Mouse (Mus musculus) lung, embryonic 14.5 days (tissue): ENCODE measurements around the gene Vwa5b1. TPM values are rescaled to one million over a fixed set of nuclear protein-coding genes. Genes with fewer than 3 reads are reported as not detected.
A peak's percentile ranks its signal among the peaks of the same experiment; 100 is the strongest.

Experiments used
- ATAC-seq: fragments of 200-750 bp; cut with Nextera tagmentation; 2 replicates; pipeline ENCODE4 v1.8.0; 2017; ENCODE audit warnings: mild to moderate bottlenecking, moderate TSS enrichment, moderate library complexity; ENCODE audit not compliant: insufficient read depth
- DNase-seq: peaks from one replicate; pipeline ENCODE4 v3.0.0-alpha.2; 2015
- H3K27ac ChIP-seq: fragments of 300-500 bp; sonication (generic); 2 replicates; pipeline ENCODE4 v1.5.1; 2014; ENCODE audit warnings: low read depth, mild to moderate bottlenecking, moderate library complexity
- H3K27me3 ChIP-seq: fragments of 300-500 bp; sonication (generic); 2 replicates; pipeline ENCODE4 v1.6.1; 2014; ENCODE audit warnings: low read length, control low read depth; ENCODE audit not compliant: insufficient read depth
- H3K36me3 ChIP-seq: fragments of 300-500 bp; sonication (generic); 2 replicates; pipeline ENCODE4 v1.6.1; 2014; ENCODE audit warnings: control low read depth; ENCODE audit not compliant: insufficient read depth
- H3K4me1 ChIP-seq: fragments of 300-500 bp; sonication (generic); 2 replicates; pipeline ENCODE4 v1.6.1; 2014; ENCODE audit warnings: antibody characterized with exemption, control low read depth; ENCODE audit not compliant: insufficient read depth
- H3K4me2 ChIP-seq: fragments of 300-500 bp; sonication (generic); 2 replicates; pipeline ENCODE4 v1.6.1; 2014; ENCODE audit warnings: mild to moderate bottlenecking
- H3K4me3 ChIP-seq: fragments of 300-500 bp; sonication (generic); 2 replicates; pipeline ENCODE4 v1.5.1; 2014; ENCODE audit warnings: low read depth, low read length
- H3K9ac ChIP-seq: fragments of 300-500 bp; sonication (generic); 2 replicates; pipeline ENCODE4 v1.6.1; 2014
- H3K9me3 ChIP-seq: fragments of 300-500 bp; sonication (generic); 2 replicates; pipeline ENCODE4 v1.6.1; 2016; ENCODE audit warnings: low read depth, low read length, control low read depth
- CTCF ChIP-seq: IDR thresholded peaks from 2 replicates; pipeline ENCODE4 v1.5.1; 2016; ENCODE audit warnings: antibody characterized with exemption, low read depth
- WGBS: fragments of 180-500 bp; shearing (Covaris S2); extraction: QIAGEN DNeasy Blood & Tissue Kit; methylation state at CpG from one replicate; pipeline ENCODE4 v1.1.7; 2014; 5-methylcytosine and 5-hydroxymethylcytosine counted together
- polyA plus RNA-seq: library from polyadenylated mRNA; unstranded; fragments of >200 nt; fragmentation: Nextera tagmentation; extraction: Ambion mirVana; gene quantifications from 2 replicates; pipeline ENCODE4 v1.2.1, GENCODE M21; 2014

The Vwa5b1 gene
- polyA plus RNA-seq, 1 experiment from 2014 or later = 0.11 TPM

- peak overlapping the region; percentile 16 for H3K4me3 ChIP-seq
- H3K27ac ChIP-seq = no peak overlapping the region
- DNase-seq = peak; percentile 19
- H3K27me3 ChIP-seq = peaks cover 29% of the 10 kb centered on the region
- H3K9me3 ChIP-seq = no peaks in the 10 kb centered on the region
- WGBS = 4% methylated on average over 14 of the region's 14 CpGs
- no peak for TF ChIP-seq CTCF
- H3K9ac ChIP-seq = no peak overlapping the region
- ATAC-seq = no peak
- no peaks in the 10 kb centered on the region for H3K36me3 ChIP-seq
- peak overlapping the region; percentile 49; the same call in 1 of the 2 replicates for H3K4me2 ChIP-seq
- H3K4me1 ChIP-seq = peaks cover 4% of the 10 kb centered on the region; the same call in 1 of the 2 replicates
These were observed 80.8 kb downstream of the Vwa5b1 start for GRCm38 (mm10) chr4:138554934-138555333.

- no peak overlapping the region for H3K27ac ChIP-seq
- no peak overlapping the region for H3K4me3 ChIP-seq
- DNase-seq (no peak), ATAC-seq (no peak)
- no peak overlapping the region for H3K9ac ChIP-seq
- TF ChIP-seq CTCF = no peak
- no peak overlapping the region for H3K4me2 ChIP-seq
- H3K4me1 ChIP-seq = peaks cover 4% of the 10 kb centered on the region; the same call in 1 of the 2 replicates
- WGBS = 2% methylated on average over 3 of the region's 3 CpGs
- H3K36me3 ChIP-seq = no peaks in the 10 kb centered on the region
- H3K9me3 ChIP-seq = no peaks in the 10 kb centered on the region
- H3K27me3 ChIP-seq = peaks cover 29% of the 10 kb centered on the region
These were observed 81.4 kb downstream of the Vwa5b1 start for GRCm38 (mm10) chr4:138554302-138554701.

GRCm38 (mm10) chr4:138553516-138553933 is 82.2 kb downstream of the Vwa5b1 start:
- ATAC-seq (no peak), DNase-seq (no peak)
- H3K4me3 ChIP-seq = no peak overlapping the region
- H3K4me2 ChIP-seq = no peak overlapping the region
- TF ChIP-seq CTCF = no peak
- H3K9ac ChIP-seq = no peak overlapping the region
- no peak overlapping the region for H3K27ac ChIP-seq
- WGBS = 69% methylated on average over 8 of the region's 8 CpGs
- no peaks in the 10 kb centered on the region for H3K36me3 ChIP-seq
- H3K4me1 ChIP-seq = peaks cover 4% of the 10 kb centered on the region; the same call in 1 of the 2 replicates
- H3K27me3 ChIP-seq = peaks cover 29% of the 10 kb centered on the region
- no peaks in the 10 kb centered on the region for H3K9me3 ChIP-seq

- Histone ChIP-seq H3K9me3 (no peaks in the 10 kb centered on the region), H3K4me3 (no peak overlapping the region), H3K27me3 (peaks cover 29% of the 10 kb centered on the region), H3K4me1 (peaks cover 4% of the 10 kb centered on the region; the same call in 1 of the 2 replicates), H3K27ac (no peak overlapping the region), H3K36me3 (no peaks in the 10 kb centered on the region), H3K9ac (no peak overlapping the region), H3K4me2 (no peak overlapping the region)
- no peak for TF ChIP-seq CTCF
- no peak for DNase-seq
- ATAC-seq = no peak
- WGBS = 50% methylated on average over 1 of the region's 1 CpGs
These were observed 82.6 kb downstream of the Vwa5b1 start for GRCm38 (mm10) chr4:138553116-138553515.

- no peak for DNase-seq
- Histone ChIP-seq H3K36me3 (no peaks in the 10 kb centered on the region), H3K4me2 (no peak overlapping the region), H3K9ac (no peak overlapping the region), H3K4me3 (no peak overlapping the region), H3K4me1 (peaks cover 4% of the 10 kb centered on the region; the same call in 1 of the 2 replicates), H3K27me3 (peaks cover 29% of the 10 kb centered on the region), H3K27ac (no peak overlapping the region), H3K9me3 (no peaks in the 10 kb centered on the region)
- WGBS = 73% methylated on average over 5 of the region's 5 CpGs
- no peak for ATAC-seq
- no peak for TF ChIP-seq CTCF
These were observed 84.1 kb downstream of the Vwa5b1 start for GRCm38 (mm10) chr4:138551601-138552000.

- DNase-seq (peak; percentile 66), ATAC-seq (no peak)
- H3K27me3 ChIP-seq = peaks cover 18% of the 10 kb centered on the region
These were observed 85.1 kb downstream of the Vwa5b1 start for GRCm38 (mm10) chr4:138550557-138550956.

GRCm38 (mm10) chr4:138548960-138549359 is 86.7 kb downstream of the Vwa5b1 start:
- peaks cover 4% of the 10 kb centered on the region; the same call in 1 of the 2 replicates for H3K27me3 ChIP-seq
- no peaks in the 10 kb centered on the region; the same call in 1 of the 2 replicates for H3K4me1 ChIP-seq
- H3K9me3 ChIP-seq = no peaks in the 10 kb centered on the region
- no peaks in the 10 kb centered on the region for H3K36me3 ChIP-seq
- no peak for TF ChIP-seq CTCF
- DNase-seq = no peak
- H3K9ac ChIP-seq = no peak overlapping the region
- WGBS = 73% methylated on average over 4 of the region's 4 CpGs
- no peak overlapping the region for H3K4me2 ChIP-seq
- ATAC-seq = no peak
- H3K4me3 ChIP-seq = no peak overlapping the region
- no peak overlapping the region for H3K27ac ChIP-seq

More at GRCm38 (mm10) chr4:138550557-138550956, 85.1 kb downstream of the Vwa5b1 start:
- H3K4me3 ChIP-seq = no peak overlapping the region
- H3K9ac ChIP-seq = no peak overlapping the region
- TF ChIP-seq CTCF = no peak
- no peak overlapping the region for H3K4me2 ChIP-seq
- H3K4me1 ChIP-seq = peaks cover 4% of the 10 kb centered on the region; the same call in 1 of the 2 replicates
- WGBS = 54% methylated on average over 5 of the region's 5 CpGs
- H3K9me3 ChIP-seq = no peaks in the 10 kb centered on the region
- H3K36me3 ChIP-seq = no peaks in the 10 kb centered on the region
- H3K27ac ChIP-seq = no peak overlapping the region
